Mouse (Mus musculus) hindbrain, embryonic 15.5 days (tissue): Measurements from ENCODE around the gene Cyp2c39. TPM values are rescaled to one million over a fixed set of nuclear protein-coding genes. Genes with fewer than 3 reads are reported as not detected.
"Not testable (repeated sequence)": the region's sequence is repeated elsewhere in the genome, so short reads cannot be mapped to it uniquely, and the experiment has no call there.

ENCODE experiments used
- ATAC-seq: fragments of 200-750 bp; cut with Nextera tagmentation; 2 replicates; pipeline ENCODE4 v1.8.0; 2017; ENCODE audit warnings: low read depth, moderate number of reproducible peaks, moderate TSS enrichment; ENCODE audit not compliant: low FRiP score
- H3K27ac ChIP-seq: fragments of 300-500 bp; sonication (generic); replicated peaks from 2 replicates; pipeline ENCODE4 v1.5.1; 2015; ENCODE audit warnings: mild to moderate bottlenecking, inconsistent platforms
- H3K27me3 ChIP-seq: fragments of 300-500 bp; sonication (generic); 2 replicates; pipeline ENCODE4 v1.6.1; 2015; ENCODE audit warnings: control low read depth, inconsistent platforms
- H3K36me3 ChIP-seq: fragments of 300-500 bp; sonication (generic); 2 replicates; pipeline ENCODE4 v1.6.1; 2015; ENCODE audit warnings: control low read depth, inconsistent platforms
- H3K4me1 ChIP-seq: fragments of 300-500 bp; sonication (generic); replicated peaks from 2 replicates; pipeline ENCODE4 v1.6.1; 2015; ENCODE audit warnings: control low read depth, inconsistent platforms
- H3K4me2 ChIP-seq: fragments of 300-500 bp; sonication (generic); 2 replicates; pipeline ENCODE4 v1.6.1; 2015; ENCODE audit warnings: moderate library complexity, mild to moderate bottlenecking, inconsistent platforms
- H3K4me3 ChIP-seq: fragments of 300-500 bp; sonication (generic); 2 replicates; pipeline ENCODE4 v1.5.1; 2015; ENCODE audit warnings: mild to moderate bottlenecking, inconsistent platforms
- H3K9ac ChIP-seq: fragments of 300-500 bp; sonication (generic); 2 replicates; pipeline ENCODE4 v1.6.1; 2015; ENCODE audit warnings: inconsistent platforms
- H3K9me3 ChIP-seq: fragments of 300-500 bp; sonication (generic); 2 replicates; pipeline ENCODE4 v1.6.1; 2016; ENCODE audit warnings: control low read depth, inconsistent platforms
- WGBS: fragments of 180-500 bp; shearing (Covaris S2); methylation state at CpG from one replicate; pipeline ENCODE4 v1.1.7; 2015; 5-methylcytosine and 5-hydroxymethylcytosine counted together
- polyA plus RNA-seq: library from polyadenylated mRNA; unstranded; fragments of >200 nt; fragmentation: Nextera tagmentation; extraction: Ambion mirVana; gene quantifications from 2 replicates; pipeline ENCODE4 v1.2.1, GENCODE M21; 2015

Gene Cyp2c39
- polyA plus RNA-seq: not detected in 2 replicates

DNA sequence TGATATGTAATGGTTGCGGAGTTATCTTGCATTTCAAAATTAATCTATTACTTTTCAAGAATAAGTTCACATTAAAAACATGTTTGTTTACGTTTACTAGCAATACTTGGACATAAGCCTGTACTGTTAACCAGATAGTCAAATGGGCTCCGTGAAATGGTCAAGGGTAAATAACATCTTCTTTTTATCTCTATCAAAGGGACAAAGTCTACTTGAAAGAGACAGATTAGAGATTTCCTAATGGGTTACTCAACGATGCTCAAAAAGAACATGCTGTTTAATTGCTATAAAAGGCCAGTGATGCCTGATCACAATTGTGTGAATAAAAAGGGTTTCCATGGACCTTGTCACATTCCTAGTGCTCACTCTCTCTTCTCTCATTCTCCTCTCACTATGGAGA is at the start of gene Cyp2c39:
Cyp2c39 (plus strand) TSS at position 329 of the 400 bp plus-strand sequence.
- Histone ChIP-seq H3K4me3 (no peak within 1 kb of the TSS), H3K4me1 (no peaks in the 10 kb centered on the region), H3K9me3 (no peaks in the 10 kb centered on the region), H3K36me3 (no peaks in the 10 kb centered on the region), H3K27me3 (no peaks in the 10 kb centered on the region), H3K4me2 (no peak within 1 kb of the TSS), H3K27ac (no peak within 1 kb of the TSS), H3K9ac (no peak within 1 kb of the TSS)
- ATAC-seq: no peak
- WGBS: 85% methylated on average over 4 of the region's 4 CpGs

DNA sequence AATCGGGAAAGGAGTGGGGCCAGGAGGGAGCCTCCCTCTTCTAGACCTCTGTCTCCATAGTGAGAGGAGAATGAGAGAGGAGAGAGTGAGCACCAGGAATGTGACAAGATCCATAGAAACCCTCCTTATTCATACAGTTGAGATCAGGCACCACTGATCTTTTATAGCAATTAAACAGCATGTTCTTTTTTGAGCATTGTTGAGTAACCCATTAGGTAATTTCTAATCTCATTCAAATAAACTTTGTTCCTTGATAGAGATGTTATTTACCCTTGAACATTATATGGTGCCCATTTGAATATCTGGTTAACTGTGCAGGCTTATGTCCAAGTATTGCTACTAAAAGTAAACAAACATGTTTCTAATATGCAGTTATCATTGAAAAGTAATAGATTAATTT is 47.7 kb upstream of the Cyp2c39 start, which contains the start of gene Cyp2c38:
Cyp2c38 (minus strand) TSS at position 135 of the 400 bp plus-strand sequence.
- ATAC-seq: no peak
- H3K27me3 ChIP-seq: no peaks in the 10 kb centered on the region
- no peak within 1 kb of the TSS for H3K4me2 ChIP-seq
- WGBS: 87% methylated on average over 1 of the region's 1 CpGs
- no peak within 1 kb of the TSS for H3K4me3 ChIP-seq
- no peak within 1 kb of the TSS for H3K9ac ChIP-seq
- H3K36me3 ChIP-seq: no peaks in the 10 kb centered on the region
- no peak within 1 kb of the TSS for H3K27ac ChIP-seq
- peaks cover 4% of the 10 kb centered on the region; the same call in 1 of the 2 replicates for H3K9me3 ChIP-seq
- no peaks in the 10 kb centered on the region for H3K4me1 ChIP-seq

DNA sequence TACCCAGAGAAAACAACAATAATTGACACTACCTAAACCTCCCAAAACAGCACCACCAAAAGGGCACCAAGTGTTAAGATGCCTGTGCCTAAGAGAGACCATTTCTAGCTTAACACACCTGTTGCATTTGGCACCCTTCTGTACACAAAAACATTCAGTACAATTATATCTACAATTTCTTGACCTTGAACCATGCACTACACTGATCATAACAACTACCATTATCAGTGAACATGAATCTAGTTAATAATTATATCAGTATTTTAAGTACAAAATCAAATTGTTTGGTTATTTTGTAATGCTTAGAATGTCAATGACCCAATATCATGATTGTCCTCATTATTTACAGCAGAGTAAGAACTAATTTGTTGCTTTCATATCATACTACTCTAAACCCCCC is 46.7 kb upstream of the Cyp2c39 start:
- no peaks in the 10 kb centered on the region for H3K36me3 ChIP-seq
- no peak overlapping the region for H3K9ac ChIP-seq
- H3K4me3 ChIP-seq: no peak overlapping the region
- no peaks in the 10 kb centered on the region for H3K27me3 ChIP-seq
- no peaks in the 10 kb centered on the region for H3K9me3 ChIP-seq
- H3K27ac ChIP-seq: no peak overlapping the region
- ATAC-seq: no peak
- no peaks in the 10 kb centered on the region for H3K4me1 ChIP-seq
- no peak overlapping the region for H3K4me2 ChIP-seq

DNA sequence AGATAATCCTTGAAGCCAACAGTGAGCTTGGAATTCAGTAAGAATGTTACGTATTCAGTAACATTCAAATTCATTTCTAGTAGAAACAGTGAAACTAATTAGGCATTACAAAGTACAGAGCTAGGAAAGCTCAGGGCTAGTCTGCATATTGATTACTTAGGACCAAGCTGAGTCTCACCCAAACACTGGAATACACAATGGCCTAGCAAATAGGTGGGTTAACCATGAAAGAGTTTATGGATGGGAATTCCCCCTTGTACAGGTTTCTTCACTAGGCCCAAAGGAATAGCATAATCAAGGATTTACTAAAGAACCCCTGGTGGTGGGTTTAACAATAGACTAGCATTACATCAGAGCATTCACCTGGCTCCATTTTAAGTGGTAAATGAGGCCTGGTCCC is 26.7 kb upstream of the Cyp2c39 start:
- H3K4me3 ChIP-seq, H3K4me2 ChIP-seq, H3K27me3 ChIP-seq, H3K27ac ChIP-seq, H3K4me1 ChIP-seq, H3K9ac ChIP-seq, ATAC-seq, H3K36me3 ChIP-seq: not testable (repeated sequence)
- 0 out of 2 replicates have a peak, but pooled peaks cover 14% of the 10 kb centered on the region for H3K9me3 ChIP-seq
- WGBS: 91% methylated on average over 1 of the region's 1 CpGs

DNA sequence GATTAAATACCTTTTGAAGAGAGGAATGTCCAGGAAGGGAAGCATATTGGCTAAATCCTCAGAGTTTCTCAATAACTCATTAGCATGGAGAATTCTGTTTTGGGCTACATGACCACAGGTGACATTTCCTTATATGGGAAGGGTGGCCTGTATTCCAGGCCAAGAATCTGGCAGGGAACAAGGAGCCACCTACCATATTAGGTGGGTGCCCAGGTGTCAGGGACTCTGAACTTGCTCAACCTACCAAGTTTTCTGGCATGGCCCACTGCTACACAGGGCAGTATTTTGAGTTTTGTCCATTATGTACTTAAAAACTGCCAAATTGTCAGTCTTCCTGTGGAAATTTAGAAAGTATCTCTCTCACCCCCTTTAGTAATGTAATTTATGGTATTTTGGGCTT is 4.3 kb upstream of the Cyp2c39 start:
- ATAC-seq: no peak
- Histone ChIP-seq H3K36me3 (no peaks in the 10 kb centered on the region), H3K27me3 (no peaks in the 10 kb centered on the region), H3K9ac (no peak overlapping the region), H3K9me3 (no peaks in the 10 kb centered on the region), H3K27ac (no peak overlapping the region), H3K4me3 (no peak overlapping the region), H3K4me1 (no peaks in the 10 kb centered on the region), H3K4me2 (no peak overlapping the region)

DNA sequence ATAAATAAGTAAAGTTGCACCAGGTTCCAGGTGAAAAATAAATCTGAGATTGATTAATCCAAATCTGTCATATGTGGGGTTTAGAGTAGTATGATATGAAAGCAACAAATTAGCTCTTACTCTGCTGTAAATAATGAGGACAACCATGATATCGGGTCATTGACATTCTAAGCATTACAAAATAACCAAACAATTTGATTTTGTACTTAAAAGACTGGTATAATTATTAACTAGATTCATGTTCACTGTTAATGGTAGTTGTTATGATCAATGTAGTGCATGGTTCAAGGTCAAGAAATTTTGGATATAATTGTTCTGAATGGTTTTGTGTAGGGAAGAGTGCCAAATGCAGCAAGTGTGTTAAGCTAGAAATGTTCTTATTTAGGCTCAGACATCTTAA is 1.1 kb upstream of the Cyp2c39 start:
- H3K4me1 ChIP-seq: no peaks in the 10 kb centered on the region
- H3K27me3 ChIP-seq: no peaks in the 10 kb centered on the region
- no peak overlapping the region for H3K4me2 ChIP-seq
- H3K9ac ChIP-seq: no peak overlapping the region
- ATAC-seq: no peak
- H3K4me3 ChIP-seq: no peak overlapping the region
- 84% methylated on average over 1 of the region's 1 CpGs for whole genome bisulfite sequencing
- H3K9me3 ChIP-seq: no peaks in the 10 kb centered on the region
- no peak overlapping the region for H3K27ac ChIP-seq
- no peaks in the 10 kb centered on the region for H3K36me3 ChIP-seq

Other genes with a start within 250 kb of the Cyp2c39 start
- not detected in 2 replicates for gene Cyp2c29, start 241.5 kb upstream of the Cyp2c39 start, polyA plus RNA-seq
- gene Cyp2c38, start 47.8 kb upstream of the Cyp2c39 start, polyA plus RNA-seq: not detected in 2 replicates
- gene Cyp2c67, start 138.2 kb downstream of the Cyp2c39 start, polyA plus RNA-seq: not detected in 2 replicates
- gene Cyp2c68, start 230.2 kb downstream of the Cyp2c39 start, polyA plus RNA-seq: 0.08 and 0.09 TPM in 2 replicates